Mouse (Mus musculus): ENCODE results near the gene Zcchc7. TPM values are rescaled to one million over a fixed set of nuclear protein-coding genes. Genes with fewer than 3 reads are reported as not detected.
A peak's percentile ranks its signal among the peaks of the same experiment; 100 is the strongest.

Zcchc7 gene
- polyA plus RNA-seq, 1 experiment from 2014 or later = 44.4 TPM

GRCm38 (mm10) chr4:44712051-44712700 lies 43.5 kb upstream of the Zcchc7 start:
- Histone ChIP-seq H3K27ac (ENCODE audit: low read length) (no peak overlapping the region), H3K9me3 (ENCODE audit: control insufficient read depth, low read length) (no peaks in the 10 kb centered on the region), H3K9ac (replicated peaks; ENCODE audit: low read depth, low read length) (no peak overlapping the region), H3K4me1 (replicated peaks; ENCODE audit: control insufficient read depth, insufficient read depth, low read length) (peaks cover 6% of the 10 kb centered on the region; the same call in 1 of the 2 replicates), H3K4me3 (replicated peaks; ENCODE audit: low read length) (no peak overlapping the region), H3K27me3 (replicated peaks; ENCODE audit: control insufficient read depth, insufficient read depth, low read length) (peaks cover 69% of the 10 kb centered on the region), H3K36me3 (ENCODE audit: control insufficient read depth, insufficient read depth) (no peaks in the 10 kb centered on the region), H3K4me2 (ENCODE audit: low read length) (peak overlapping the region; percentile 18; the same call in 1 of the 2 replicates)
- ATAC-seq = no peak
- 1% methylated on average over 25 of the region's 25 CpGs for WGBS

GRCm38 (mm10) chr4:44712786-44713553 lies 42.7 kb upstream of the Zcchc7 start:
- no peak for ATAC-seq
- Histone ChIP-seq H3K4me3 (replicated peaks; ENCODE audit: low read length) (no peak overlapping the region), H3K27me3 (replicated peaks; ENCODE audit: control insufficient read depth, insufficient read depth, low read length) (peaks cover 69% of the 10 kb centered on the region), H3K4me2 (ENCODE audit: low read length) (no peak overlapping the region), H3K4me1 (replicated peaks; ENCODE audit: control insufficient read depth, insufficient read depth, low read length) (peaks cover 6% of the 10 kb centered on the region; the same call in 1 of the 2 replicates), H3K9me3 (ENCODE audit: control insufficient read depth, low read length) (no peaks in the 10 kb centered on the region), H3K27ac (ENCODE audit: low read length) (no peak overlapping the region), H3K9ac (replicated peaks; ENCODE audit: low read depth, low read length) (no peak overlapping the region), H3K36me3 (ENCODE audit: control insufficient read depth, insufficient read depth) (no peaks in the 10 kb centered on the region)
- WGBS = 1% methylated on average over 50 of the region's 50 CpGs

- Histone ChIP-seq H3K36me3 (ENCODE audit: control insufficient read depth, insufficient read depth) (no peaks in the 10 kb centered on the region), H3K4me2 (ENCODE audit: low read length) (no peak overlapping the region), H3K27ac (ENCODE audit: low read length) (no peak overlapping the region), H3K4me1 (replicated peaks; ENCODE audit: control insufficient read depth, insufficient read depth, low read length) (peaks cover 6% of the 10 kb centered on the region; the same call in 1 of the 2 replicates), H3K4me3 (replicated peaks; ENCODE audit: low read length) (no peak overlapping the region), H3K9ac (replicated peaks; ENCODE audit: low read depth, low read length) (no peak overlapping the region), H3K9me3 (ENCODE audit: control insufficient read depth, low read length) (no peaks in the 10 kb centered on the region), H3K27me3 (replicated peaks; ENCODE audit: control insufficient read depth, insufficient read depth, low read length) (peaks cover 68% of the 10 kb centered on the region)
- under 1% methylated on average over 19 of the region's 19 CpGs for WGBS
- no peak for ATAC-seq
Measured at GRCm38 (mm10) chr4:44713554-44714051, 42.1 kb upstream of the Zcchc7 start.

GRCm38 (mm10) chr4:44714111-44714621 lies 41.5 kb upstream of the Zcchc7 start:
- no peak for ATAC-seq
- H3K4me1 ChIP-seq (replicated peaks; ENCODE audit: control insufficient read depth, insufficient read depth, low read length) = peaks cover 6% of the 10 kb centered on the region; the same call in 1 of the 2 replicates
- no peak overlapping the region for H3K27ac ChIP-seq (ENCODE audit: low read length)
- H3K36me3 ChIP-seq (ENCODE audit: control insufficient read depth, insufficient read depth) = no peaks in the 10 kb centered on the region
- 2% methylated on average over 27 of the region's 27 CpGs for WGBS
- no peak overlapping the region for H3K9ac ChIP-seq (replicated peaks; ENCODE audit: low read depth, low read length)
- peaks cover 65% of the 10 kb centered on the region for H3K27me3 ChIP-seq (replicated peaks; ENCODE audit: control insufficient read depth, insufficient read depth, low read length)
- no peak overlapping the region for H3K4me2 ChIP-seq (ENCODE audit: low read length)
- H3K9me3 ChIP-seq (ENCODE audit: control insufficient read depth, low read length) = no peaks in the 10 kb centered on the region
- no peak overlapping the region for H3K4me3 ChIP-seq (replicated peaks; ENCODE audit: low read length)

GRCm38 (mm10) chr4:44715621-44716160 lies 40.0 kb upstream of the Zcchc7 start:
- 18% methylated on average over 3 of the region's 3 CpGs for WGBS
- H3K27ac ChIP-seq (ENCODE audit: low read length) = no peak overlapping the region
- H3K4me2 ChIP-seq (ENCODE audit: low read length) = no peak overlapping the region
- no peaks in the 10 kb centered on the region for H3K9me3 ChIP-seq (ENCODE audit: control insufficient read depth, low read length)
- H3K4me1 ChIP-seq (replicated peaks; ENCODE audit: control insufficient read depth, insufficient read depth, low read length) = peaks cover 6% of the 10 kb centered on the region; the same call in 1 of the 2 replicates
- H3K36me3 ChIP-seq (ENCODE audit: control insufficient read depth, insufficient read depth) = no peaks in the 10 kb centered on the region
- H3K27me3 ChIP-seq (replicated peaks; ENCODE audit: control insufficient read depth, insufficient read depth, low read length) = peaks cover 55% of the 10 kb centered on the region
- no peak overlapping the region for H3K9ac ChIP-seq (replicated peaks; ENCODE audit: low read depth, low read length)
- ATAC-seq = no peak
- H3K4me3 ChIP-seq (replicated peaks; ENCODE audit: low read length) = no peak overlapping the region

- 2% methylated on average over 10 of the region's 10 CpGs for WGBS
- no peaks in the 10 kb centered on the region for H3K36me3 ChIP-seq (ENCODE audit: control insufficient read depth, insufficient read depth)
- no peaks in the 10 kb centered on the region for H3K9me3 ChIP-seq (ENCODE audit: control insufficient read depth, low read length)
- peaks cover 6% of the 10 kb centered on the region; the same call in 1 of the 2 replicates for H3K4me1 ChIP-seq (replicated peaks; ENCODE audit: control insufficient read depth, insufficient read depth, low read length)
- no peak for ATAC-seq
- peaks cover 48% of the 10 kb centered on the region for H3K27me3 ChIP-seq (replicated peaks; ENCODE audit: control insufficient read depth, insufficient read depth, low read length)
- no peak overlapping the region for H3K9ac ChIP-seq (replicated peaks; ENCODE audit: low read depth, low read length)
- no peak overlapping the region for H3K27ac ChIP-seq (ENCODE audit: low read length)
- no peak overlapping the region for H3K4me2 ChIP-seq (ENCODE audit: low read length)
- no peak overlapping the region for H3K4me3 ChIP-seq (replicated peaks; ENCODE audit: low read length)
Measured at GRCm38 (mm10) chr4:44716391-44716790, 39.3 kb upstream of the Zcchc7 start.

GRCm38 (mm10) chr4:44717676-44718075 lies 38.0 kb upstream of the Zcchc7 start:
- no peak for ATAC-seq
- Histone ChIP-seq H3K4me2 (ENCODE audit: low read length) (no peak overlapping the region), H3K9me3 (ENCODE audit: control insufficient read depth, low read length) (no peaks in the 10 kb centered on the region), H3K27me3 (replicated peaks; ENCODE audit: control insufficient read depth, insufficient read depth, low read length) (peaks cover 46% of the 10 kb centered on the region), H3K4me1 (replicated peaks; ENCODE audit: control insufficient read depth, insufficient read depth, low read length) (peaks cover 2% of the 10 kb centered on the region; the same call in 1 of the 2 replicates), H3K9ac (replicated peaks; ENCODE audit: low read depth, low read length) (no peak overlapping the region), H3K4me3 (replicated peaks; ENCODE audit: low read length) (no peak overlapping the region), H3K36me3 (ENCODE audit: control insufficient read depth, insufficient read depth) (no peaks in the 10 kb centered on the region), H3K27ac (ENCODE audit: low read length) (no peak overlapping the region)
- 88% methylated on average over 3 of the region's 3 CpGs for WGBS

- WGBS = 91% methylated on average over 8 of the region's 8 CpGs
- H3K4me1 ChIP-seq (replicated peaks; ENCODE audit: control insufficient read depth, insufficient read depth, low read length) = no peaks in the 10 kb centered on the region
- H3K36me3 ChIP-seq (ENCODE audit: control insufficient read depth, insufficient read depth) = no peaks in the 10 kb centered on the region
- H3K27me3 ChIP-seq (replicated peaks; ENCODE audit: control insufficient read depth, insufficient read depth, low read length) = peaks cover 32% of the 10 kb centered on the region
- H3K9ac ChIP-seq (replicated peaks; ENCODE audit: low read depth, low read length) = no peak overlapping the region
- ATAC-seq = no peak
- no peak overlapping the region for H3K27ac ChIP-seq (ENCODE audit: low read length)
- H3K4me2 ChIP-seq (ENCODE audit: low read length) = no peak overlapping the region
- H3K4me3 ChIP-seq (replicated peaks; ENCODE audit: low read length) = no peak overlapping the region
- H3K9me3 ChIP-seq (ENCODE audit: control insufficient read depth, low read length) = no peaks in the 10 kb centered on the region
Measured at GRCm38 (mm10) chr4:44720046-44720445, 35.6 kb upstream of the Zcchc7 start.

GRCm38 (mm10) chr4:44721237-44721636 lies 34.4 kb upstream of the Zcchc7 start:
- Histone ChIP-seq H3K4me3 (replicated peaks; ENCODE audit: low read length) (no peak overlapping the region), H3K36me3 (ENCODE audit: control insufficient read depth, insufficient read depth) (no peaks in the 10 kb centered on the region), H3K4me2 (ENCODE audit: low read length) (no peak overlapping the region), H3K27ac (ENCODE audit: low read length) (no peak overlapping the region), H3K9ac (replicated peaks; ENCODE audit: low read depth, low read length) (no peak overlapping the region), H3K9me3 (ENCODE audit: control insufficient read depth, low read length) (no peaks in the 10 kb centered on the region), H3K27me3 (replicated peaks; ENCODE audit: control insufficient read depth, insufficient read depth, low read length) (peaks cover 27% of the 10 kb centered on the region), H3K4me1 (replicated peaks; ENCODE audit: control insufficient read depth, insufficient read depth, low read length) (no peaks in the 10 kb centered on the region)
- WGBS = 76% methylated on average over 4 of the region's 4 CpGs
- no peak for ATAC-seq

All from forebrain, embryonic 16.5 days (tissue).